Mouse (Mus musculus): ENCODE data around the gene Gm28230.
A peak's percentile ranks its signal among the peaks of the same experiment; 100 is the strongest.

Gm28230 gene

GRCm38 (mm10) chr2:74725171-74725570 lies 1.4 kb upstream of the Gm28230 start:
- DNase-seq: no peak

GRCm38 (mm10) chr2:74726973-74727639 lies 578 bp downstream of the Gm28230 start:
- DNase-seq: no peak

DNA sequence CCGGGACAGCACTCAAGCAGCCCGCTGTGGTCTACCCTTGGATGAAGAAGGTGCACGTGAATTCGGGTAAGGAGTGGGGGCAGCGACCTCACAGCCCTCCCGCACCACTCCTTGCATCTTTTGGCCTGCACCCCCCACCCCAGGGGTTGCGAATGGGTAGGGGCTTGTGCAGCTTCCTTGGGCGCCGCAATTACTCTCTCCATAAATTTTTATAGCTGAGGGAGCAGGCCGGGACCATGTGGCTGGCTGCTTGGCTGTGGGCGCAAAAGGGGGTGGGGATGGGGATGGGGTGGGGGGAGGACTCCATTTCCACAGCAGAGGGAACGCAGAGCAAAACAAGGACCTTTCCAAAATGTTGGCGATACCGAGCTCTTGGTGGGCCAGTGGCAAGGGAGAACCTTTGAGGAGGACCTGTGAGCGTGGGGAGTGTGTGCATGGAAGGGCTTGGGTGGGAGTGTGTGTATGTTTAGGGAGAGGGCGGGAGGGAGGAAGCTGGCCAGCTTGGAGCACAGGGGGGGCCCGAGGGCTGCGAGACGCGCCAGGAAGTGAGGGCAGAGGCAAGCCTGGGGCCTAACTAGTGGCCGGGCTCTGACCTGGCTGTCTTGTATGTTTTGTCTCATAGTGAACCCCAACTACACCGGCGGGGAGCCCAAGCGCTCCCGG lies 1.2 kb downstream of the Gm28230 start:
- DNase-seq: no peak

DNA sequence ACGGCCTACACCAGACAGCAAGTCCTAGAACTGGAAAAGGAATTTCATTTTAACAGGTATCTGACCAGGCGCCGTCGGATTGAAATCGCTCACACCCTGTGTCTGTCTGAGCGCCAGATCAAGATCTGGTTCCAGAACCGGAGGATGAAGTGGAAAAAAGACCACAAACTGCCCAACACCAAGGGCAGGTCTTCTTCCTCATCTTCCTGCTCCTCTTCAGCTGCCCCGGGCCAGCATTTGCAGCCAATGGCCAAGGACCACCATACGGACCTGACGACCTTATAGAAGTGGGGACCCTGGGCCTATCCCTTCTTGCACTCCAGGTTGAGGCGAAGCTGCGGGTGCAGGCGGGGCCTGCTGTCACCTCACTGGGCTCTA lies 1.8 kb downstream of the Gm28230 start:
- no peak for DNase-seq

GRCm38 (mm10) chr2:74730331-74730730 lies 3.8 kb downstream of the Gm28230 start:
- no peak for DNase-seq

DNA sequence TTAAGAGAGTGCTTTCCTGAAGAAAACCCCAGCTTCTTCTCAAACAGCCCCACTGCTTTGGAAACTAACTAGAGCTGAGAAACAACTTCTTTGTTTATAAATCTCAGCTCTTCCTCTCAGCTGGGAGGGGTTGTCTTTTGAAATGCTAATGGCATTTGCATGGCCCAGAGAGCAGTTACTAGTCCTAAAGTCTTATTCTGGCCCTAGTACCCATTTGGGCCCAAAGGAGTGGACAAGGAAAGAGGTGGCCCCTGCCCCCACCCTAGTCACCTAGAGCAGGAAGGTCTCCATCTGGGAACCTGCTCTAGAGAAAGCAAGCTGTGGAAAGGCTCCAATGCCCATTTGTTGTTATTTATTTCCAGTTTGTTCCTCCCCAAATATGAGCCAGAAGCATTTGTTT lies 4.5 kb downstream of the Gm28230 start:
- DNase-seq: no peak

- DNase-seq: no peak
Measured at GRCm38 (mm10) chr2:74731799-74732512, 5.4 kb downstream of the Gm28230 start.

DNA sequence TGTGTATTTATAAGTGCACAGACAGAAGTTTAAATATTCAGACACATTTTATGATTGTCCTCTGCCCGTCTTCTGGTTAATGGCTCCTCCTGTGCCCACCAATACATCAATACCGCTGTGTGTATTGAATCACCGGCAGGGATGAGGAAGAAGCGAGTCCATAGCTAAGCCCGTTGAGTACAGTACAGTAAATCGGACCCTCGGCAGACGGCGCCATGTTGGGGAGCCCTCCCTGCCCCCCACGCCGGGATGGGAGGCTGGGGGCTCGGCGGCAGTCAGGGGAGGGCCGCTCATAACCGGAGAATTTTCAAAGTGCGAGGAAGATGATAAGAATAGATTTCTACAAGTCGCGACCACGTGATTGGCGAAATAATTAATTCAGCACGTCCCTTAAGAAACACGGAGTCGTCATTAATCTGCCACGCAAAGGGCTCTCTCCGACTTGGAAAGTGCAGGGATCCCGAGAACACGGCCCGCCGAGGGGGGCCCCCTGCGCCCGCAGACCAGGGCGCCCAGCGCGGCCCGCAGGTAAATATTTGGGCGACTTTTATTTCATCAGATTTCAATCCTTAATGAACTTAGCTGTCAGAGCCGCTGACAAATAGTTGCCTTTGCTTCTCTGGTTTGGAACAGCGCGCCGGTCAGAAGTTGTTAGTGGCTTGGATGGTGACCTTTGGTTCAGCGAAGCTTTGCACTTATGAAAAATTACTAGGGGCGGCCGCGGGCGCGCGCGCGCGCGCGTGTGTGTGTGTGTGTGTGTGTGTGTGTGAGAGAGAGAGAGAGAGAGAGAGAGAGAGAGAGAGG lies 6.2 kb downstream of the Gm28230 start:
- DNase-seq: no peak

DNA sequence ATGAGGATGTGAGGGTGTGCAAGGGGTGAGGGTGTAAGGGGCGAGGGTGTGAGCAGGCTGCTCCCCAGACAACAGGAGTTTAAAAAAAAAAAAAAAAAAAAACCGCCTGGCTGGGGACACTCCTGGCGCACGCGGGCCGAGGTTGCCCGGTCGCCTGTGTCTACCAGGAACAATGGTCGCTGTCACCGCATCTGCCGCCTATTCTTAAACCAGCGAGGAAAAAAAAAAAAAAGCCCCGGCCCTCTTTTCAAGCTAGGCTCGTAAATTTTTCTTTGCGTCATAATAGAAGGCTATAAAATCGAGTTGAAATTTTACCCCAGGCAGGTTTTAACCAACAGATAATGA lies 6.8 kb downstream of the Gm28230 start:
- DNase-seq: no peak

DNA sequence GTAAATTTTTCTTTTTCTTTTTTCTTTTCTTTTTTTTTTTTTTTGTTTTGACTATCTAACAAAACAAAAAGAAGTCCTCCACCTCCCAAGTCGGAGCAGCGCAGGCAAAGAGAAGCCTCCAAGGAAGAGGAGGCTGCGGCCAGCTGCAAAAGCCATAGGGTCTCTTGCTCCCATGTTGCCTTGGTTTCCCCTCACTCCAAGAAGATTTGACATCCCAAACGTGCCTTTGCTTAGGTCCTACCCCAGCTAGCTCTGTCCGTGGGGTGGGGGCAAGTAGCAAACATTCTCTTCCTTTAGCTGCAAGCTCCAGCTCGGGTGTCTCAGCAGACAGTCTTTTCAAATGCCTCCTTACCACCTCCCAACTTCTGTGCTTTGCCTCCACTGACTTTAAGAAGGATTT lies 7.2 kb downstream of the Gm28230 start:
- no peak for DNase-seq

DNA sequence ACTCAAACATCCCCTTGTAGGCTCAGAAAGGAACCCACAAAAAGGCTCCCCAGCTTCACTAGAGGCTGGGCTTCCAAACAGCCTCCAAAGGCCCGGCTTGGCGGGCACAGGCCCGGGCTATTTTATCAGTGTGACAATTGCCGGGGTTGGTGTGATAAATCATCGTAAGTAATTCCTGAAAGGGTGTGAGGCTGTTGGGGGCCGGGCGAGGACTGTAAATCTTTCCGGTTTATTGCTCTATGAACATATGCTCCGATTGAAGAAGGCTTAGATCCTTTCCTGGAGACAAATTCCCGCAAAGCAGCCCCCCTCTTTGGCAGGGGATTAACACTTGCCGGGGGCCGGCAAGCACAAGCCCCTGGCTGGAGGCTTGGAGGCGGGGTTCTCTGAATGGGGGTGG lies 7.9 kb downstream of the Gm28230 start:
- no peak for DNase-seq

DNA sequence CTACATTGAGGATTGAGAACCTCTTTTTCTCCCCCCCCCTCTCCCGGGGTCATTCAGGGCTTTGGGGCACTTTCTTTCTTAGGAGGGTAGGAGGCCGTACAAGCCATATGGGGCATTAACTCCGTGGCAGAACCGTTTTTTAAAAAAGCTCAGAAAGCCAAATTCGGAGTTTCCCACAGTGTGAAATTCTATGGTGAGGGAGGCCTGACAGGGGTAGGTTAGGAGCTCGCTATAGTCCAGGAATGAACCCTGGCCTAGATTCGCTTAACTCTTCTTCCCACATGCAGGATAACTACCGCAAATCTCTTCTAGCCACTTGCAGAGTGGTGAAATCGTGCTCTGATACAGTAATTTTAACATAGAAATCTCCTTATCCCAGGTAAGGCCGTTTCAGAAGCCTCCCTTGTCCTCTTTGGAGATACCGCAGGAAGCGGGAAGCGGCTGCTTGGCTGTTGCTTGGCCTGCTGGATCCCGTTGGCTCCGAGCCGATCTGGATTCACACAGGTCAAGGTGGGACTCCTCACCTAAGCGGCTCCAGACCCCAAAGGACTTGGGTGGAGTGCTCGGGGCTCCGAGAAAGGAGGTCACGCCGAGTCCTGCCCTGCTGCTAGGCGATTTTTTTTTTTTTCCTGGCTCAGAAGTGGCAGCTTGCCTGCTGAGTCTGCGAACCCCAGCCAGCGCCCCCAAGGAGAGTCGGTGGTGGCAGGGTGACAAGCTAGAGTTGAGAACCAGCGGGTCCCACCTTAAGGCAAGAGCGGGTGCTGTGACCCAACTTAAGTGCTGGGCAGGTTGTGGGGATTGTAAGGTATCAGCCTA lies 8.7 kb downstream of the Gm28230 start:
- DNase-seq: no peak

GRCm38 (mm10) chr2:74735851-74736687 lies 9.5 kb downstream of the Gm28230 start:
- peak; percentile 8 for DNase-seq

- no peak for DNase-seq
Measured at GRCm38 (mm10) chr2:74736688-74737577, 10.4 kb downstream of the Gm28230 start.

DNA sequence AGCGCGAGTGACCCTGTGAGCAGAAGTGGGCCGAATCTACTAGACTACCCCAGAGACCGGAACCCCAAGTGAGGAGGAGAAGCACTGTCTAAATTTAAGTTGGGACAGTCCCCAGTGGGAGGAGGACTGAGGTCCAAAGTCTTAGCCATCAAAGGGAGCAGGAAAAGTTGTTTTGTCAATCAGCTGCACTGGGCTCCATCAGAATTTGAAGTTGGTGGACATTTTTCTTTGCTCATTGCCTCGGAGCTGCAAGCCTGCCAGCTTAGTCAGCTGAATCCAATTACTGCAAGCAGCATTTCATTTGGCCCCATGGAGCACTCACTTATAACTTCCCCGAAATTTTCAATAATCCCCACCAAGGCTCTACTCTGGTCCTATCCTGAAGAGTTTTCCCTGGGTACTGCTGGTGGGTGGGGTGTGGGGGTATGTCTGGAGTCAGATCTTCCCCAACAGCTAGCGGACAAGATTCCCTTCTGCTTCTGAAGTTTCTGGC lies 11.1 kb downstream of the Gm28230 start:
- peak; percentile 4 for DNase-seq

GRCm38 (mm10) chr2:74738623-74739475 lies 12.3 kb downstream of the Gm28230 start:
- DNase-seq: no peak

GRCm38 (mm10) chr2:74739476-74739800 lies 12.9 kb downstream of the Gm28230 start:
- no peak for DNase-seq

DNA sequence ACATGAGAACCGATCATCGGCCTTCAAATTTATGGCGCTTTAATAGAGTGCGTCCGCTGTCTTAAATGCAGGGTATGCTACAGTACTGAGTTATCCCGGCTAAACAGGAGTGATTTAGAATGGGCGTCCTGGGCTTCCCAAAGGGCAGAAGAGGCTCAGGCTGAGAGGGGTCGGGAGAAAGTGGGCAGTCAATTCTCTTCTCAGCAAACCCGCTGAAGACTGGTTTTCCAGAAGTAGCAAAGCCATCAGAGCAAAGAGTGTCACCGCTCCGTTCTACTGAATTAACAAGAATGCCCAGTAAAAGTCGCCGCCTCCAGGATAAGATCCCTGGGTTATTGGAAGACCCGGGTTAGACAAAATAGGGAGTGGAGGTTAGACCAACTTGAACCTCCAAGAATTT lies 13.3 kb downstream of the Gm28230 start:
- no peak for DNase-seq

- peak; percentile 12 for DNase-seq
Measured at GRCm38 (mm10) chr2:74740311-74741091, 14.0 kb downstream of the Gm28230 start.
